In the genomic region with DNA sequence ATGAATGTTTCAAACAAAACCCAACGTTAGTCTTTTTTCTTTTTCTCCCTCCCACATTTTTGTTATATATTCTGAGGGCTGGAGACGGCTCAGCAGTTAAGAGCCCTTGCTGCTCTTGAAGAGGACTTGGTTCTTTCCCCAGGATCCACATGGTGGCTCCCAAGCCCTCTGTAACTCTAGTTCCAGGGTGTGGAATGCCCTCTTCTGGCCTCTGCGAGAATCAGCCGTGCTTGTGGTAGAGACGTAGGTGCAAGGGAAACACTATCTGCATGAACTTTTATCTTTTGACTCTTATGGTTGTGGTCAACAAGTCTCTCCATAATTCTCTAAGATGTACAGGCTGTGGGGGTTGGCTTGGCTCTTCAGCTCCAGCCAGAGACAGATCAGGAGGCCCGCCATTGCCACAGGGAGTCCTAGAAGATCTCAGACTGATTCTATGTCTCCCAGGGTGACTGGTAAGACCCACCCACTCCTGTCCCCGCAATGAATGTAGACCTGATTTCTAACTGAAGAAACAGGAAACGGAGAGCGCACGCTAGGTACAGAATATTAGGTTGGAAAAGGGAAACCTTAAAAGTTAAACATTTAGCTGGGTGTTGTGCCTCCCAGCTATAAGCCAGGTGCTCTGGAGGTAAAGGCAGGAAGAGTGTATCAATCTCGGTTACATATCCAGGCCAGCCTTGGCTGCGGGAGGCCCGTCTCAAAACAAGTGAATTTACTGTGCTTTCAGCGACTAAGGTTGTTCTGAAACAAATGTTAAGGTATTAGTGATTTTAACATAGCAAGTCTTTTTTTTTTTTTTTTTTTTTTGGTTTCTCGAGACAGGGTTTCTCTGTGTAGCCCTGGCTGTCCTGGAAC, we compare ENCODE assay signal across 9 mouse cellular contexts. TPM values are rescaled to one million over a fixed set of nuclear protein-coding genes. Genes with fewer than 3 reads are reported as not detected.
DNase-seq lines count a peak whose midpoint lies in the region; ATAC-seq and TF ChIP-seq lines count a peak whose summit lies in the region.
"Had no signal": no experiment of that assay in that cellular context is flagged by ENCODE, and none has a peak within 500 bp of the region (broad histone marks: within the 10 kb centered on the region; RNA-seq: fewer than 3 reads in every experiment).

No protein-coding gene starts in this region.

- H3K4me3 ChIP-seq in heart, adult 2 months: no peak overlapping the region
- H3K4me3 ChIP-seq: limb, embryonic 13.5 days had no signal

- H3K36me3 ChIP-seq in heart, adult 2 months (ENCODE audit: control insufficient read depth, insufficient read depth, low read length): no peaks in the 10 kb centered on the region

- peak; percentile 68 for ATAC-seq in monocyte, adult 5-6 weeks (replicated peaks; ENCODE audit: insufficient number of reproducible peaks, low FRiP score, low TSS enrichment, poor library complexity, severe bottlenecking)

- H3K27ac ChIP-seq in heart, adult 2 months: no peak overlapping the region
- H3K27ac ChIP-seq: limb, embryonic 13.5 days had no signal

- WGBS in heart, adult 2 months: 45% methylated on average over 15 of the region's 15 CpGs

- TF ChIP-seq EP300 in heart, adult 2 months (IDR thresholded peaks at IDR 0.05; ENCODE audit: insufficient read depth, low read depth, low read length): 0 out of 2 replicates have a peak, but pooled peaks have one; percentile 51

- peak; percentile 85 for TF ChIP-seq CTCF in heart, adult 2 months (IDR thresholded peaks at IDR 0.05)

- H3K9ac ChIP-seq in heart, adult 2 months (ENCODE audit: low read depth, low read length): no peak overlapping the region
- H3K9ac ChIP-seq: limb, embryonic 13.5 days had no signal

- no peaks in the 10 kb centered on the region for H3K4me1 ChIP-seq in heart, adult 2 months (ENCODE audit: control insufficient read depth, insufficient read depth, low read length)
- H3K4me1 ChIP-seq: limb, embryonic 13.5 days had no signal

- peak; percentile 50 to 59 for DNase-seq in heart, adult 2 months
- DNase-seq in heart, adult 8-10 months (ENCODE audit: low spot score): no peak
- DNase-seq in CD4-positive, CD25-positive, alpha-beta regulatory T cell, adult 2 months (ENCODE audit: low read depth, low spot score): peak; percentile 77
- peak; percentile 72 for DNase-seq in adrenal gland, postnatal 10 days
- DNase-seq in gastrocnemius, postnatal 25 days: peak; percentile 21
- DNase-seq in layer of hippocampus, postnatal 10 days (ENCODE audit: low spot score in 2 of 2): peak; percentile 35 to 54
- peak; percentile 76 for DNase-seq in thymus, postnatal 25 days

- no peak for TF ChIP-seq POLR2A in heart, adult 2 months (IDR thresholded peaks at IDR 0.05; ENCODE audit: insufficient read depth, low read depth, low read length)

- H3K79me2 ChIP-seq in heart, adult 2 months (replicated peaks; ENCODE audit: control insufficient read depth, insufficient read depth, low read length): no peaks in the 10 kb centered on the region

- no peaks in the 10 kb centered on the region for H3K27me3 ChIP-seq in heart, adult 2 months (ENCODE audit: control insufficient read depth, insufficient read depth, low read length)
- H3K27me3 ChIP-seq: limb, embryonic 13.5 days had no signal

- intact Hi-C loops in heart, adult 2 months (cut with DNase I): loop anchor here (5.0 kb wide), 1 partner anchor 381 kb away; no protein-coding TSS in a partner anchor

RNA-seq across cellular contexts. Expression of gene Slc35e3, which starts 14.7 kb away (rescaled TPM):
- 1 to 10 TPM; 7.4 to 8.0 TPM for total RNA-seq in heart, adult 2 months (2021)
- 5.7 and 9.2 TPM in 2 replicates for polyA plus RNA-seq in heart, adult 2 months (2012; rRNA removed)
- 1 to 10 TPM; 7.7 to 9.3 (median 7.8) TPM for total RNA-seq in heart, adult 8-10 months (2022)
- total RNA-seq in adrenal gland, postnatal 10 days (2021): 10 to 100 TPM; 10.5 to 14.4 TPM
- 1 to 10 TPM; 3.8 to 4.8 TPM for total RNA-seq in gastrocnemius, postnatal 25 days (2021)
- total RNA-seq in layer of hippocampus, postnatal 10 days (2021): 10 to 100 TPM; 31.1 to 34.6 TPM
- 18.0 to 20.6 TPM (median 20.0 TPM) in 3 replicates for total RNA-seq in monocyte, adult 5-6 weeks (2017)

RNA-seq across cellular contexts. Expression of gene Mdm2, which starts 20.9 kb away (rescaled TPM):
- total RNA-seq in heart, adult 2 months (2021): 10 to 100 TPM; 50.1 to 51.8 TPM
- polyA plus RNA-seq in heart, adult 2 months (2012; rRNA removed): 24.5 and 36.2 TPM in 2 replicates
- total RNA-seq in heart, adult 8-10 months (2022): 10 to 100 TPM; 47.6 to 55.1 (median 50.9) TPM
- total RNA-seq in adrenal gland, postnatal 10 days (2021): 10 to 100 TPM; 41.1 to 46.2 TPM
- 10 to 100 TPM; 38.5 to 43.8 TPM for total RNA-seq in gastrocnemius, postnatal 25 days (2021)
- total RNA-seq in layer of hippocampus, postnatal 10 days (2021): 10 to 100 TPM; 51.5 to 57.3 TPM
- 159 to 175 TPM (median 170 TPM) in 3 replicates for total RNA-seq in monocyte, adult 5-6 weeks (2017)
